15 mouse cellular contexts compared by ENCODE assay signal in genomic region chr15:13030641-13031040, GRCm38 (mm10).
DNase-seq lines count a peak whose midpoint lies in the region.
"Had no signal": no experiment of that assay in that cellular context is flagged by ENCODE, and none has a peak within 500 bp of the region (broad histone marks: within the 10 kb centered on the region; RNA-seq: fewer than 3 reads in every experiment).

No protein-coding gene starts in this region.

- intact Hi-C loops in left cerebral cortex, postnatal 4 days (cut with DNase I): no loop called here

- peak; percentile 17 for DNase-seq in left cerebral cortex, adult 11 months (ENCODE audit: low spot score)
- DNase-seq in left cerebral cortex, postnatal 4 days: no peak
- peak; percentile 53 for DNase-seq in brain, adult 2 months (ENCODE audit: low read depth, low spot score)
- peak; percentile 69 for DNase-seq in telencephalon, adult 2 months (ENCODE audit: low read depth, low spot score)
- no peak for DNase-seq in embryo, embryonic 10.5 days (ENCODE audit: low spot score)
- DNase-seq: adrenal gland, adult 2 months; adrenal gland, postnatal 10 days; adrenal gland, postnatal 25 days; cerebellum, adult 11-12 months; cerebellum, adult 2 months; cerebellum, adult 9-10 months; cerebellum, postnatal 10 days; cerebellum, postnatal 25 days; embryo, embryonic 11 days; forebrain, postnatal 0 days had no signal

Comparison
In these comparisons a context has a peak if more than half of its experiments do, and no peak if none do; other contexts are left out.
1. DNase-seq: peak in left cerebral cortex, adult 11 months (single experiment), brain, adult 2 months (single experiment) and telencephalon, adult 2 months (single experiment); none in left cerebral cortex, postnatal 4 days (single experiment) and embryo, embryonic 10.5 days (single experiment).